Mouse (Mus musculus) hindbrain, embryonic 10.5 days (tissue): ENCODE measurements around the gene Hcar1. TPM values are rescaled to one million over a fixed set of nuclear protein-coding genes. Genes with fewer than 3 reads are reported as not detected.

Experiments
- DNase-seq: peaks from one replicate; pipeline ENCODE4 v3.0.0-alpha.2; 2017; ENCODE audit warnings: low spot score
- H3K27ac ChIP-seq: fragments of 300-500 bp; sonication (generic); 2 replicates; pipeline ENCODE4 v1.5.1; 2016; ENCODE audit warnings: mild to moderate bottlenecking, moderate library complexity
- H3K27me3 ChIP-seq: fragments of 300-500 bp; sonication (generic); 2 replicates; pipeline ENCODE4 v1.6.1; 2016; ENCODE audit warnings: mild to moderate bottlenecking; ENCODE audit not compliant: poor library complexity, insufficient read depth, severe bottlenecking
- H3K36me3 ChIP-seq: fragments of 300-500 bp; sonication (generic); 2 replicates; pipeline ENCODE4 v1.6.1; 2016; ENCODE audit warnings: mild to moderate bottlenecking, moderate library complexity
- H3K4me1 ChIP-seq: fragments of 300-500 bp; sonication (generic); replicated peaks from 2 replicates; pipeline ENCODE4 v1.6.1; 2016; ENCODE audit warnings: mild to moderate bottlenecking
- H3K4me3 ChIP-seq: fragments of 300-500 bp; sonication (generic); 2 replicates; pipeline ENCODE4 v1.5.1; 2016; ENCODE audit warnings: mild to moderate bottlenecking, moderate library complexity
- H3K9me3 ChIP-seq: fragments of 300-500 bp; sonication (generic); 2 replicates; pipeline ENCODE4 v1.6.1; 2016; ENCODE audit warnings: mild to moderate bottlenecking, moderate library complexity
- WGBS: fragments of 180-500 bp; shearing (Covaris S2); methylation state at CpG from one replicate; pipeline ENCODE4 v1.1.7; 2016; 5-methylcytosine and 5-hydroxymethylcytosine counted together
- polyA plus RNA-seq: library from polyadenylated mRNA; unstranded; fragments of >200 nt; fragmentation: Nextera tagmentation; extraction: Ambion mirVana; gene quantifications from 2 replicates; pipeline ENCODE4 v1.2.1, GENCODE M21; 2016

The Hcar1 gene
- polyA plus RNA-seq, 1 experiment from 2014 or later, result not detected

DNA sequence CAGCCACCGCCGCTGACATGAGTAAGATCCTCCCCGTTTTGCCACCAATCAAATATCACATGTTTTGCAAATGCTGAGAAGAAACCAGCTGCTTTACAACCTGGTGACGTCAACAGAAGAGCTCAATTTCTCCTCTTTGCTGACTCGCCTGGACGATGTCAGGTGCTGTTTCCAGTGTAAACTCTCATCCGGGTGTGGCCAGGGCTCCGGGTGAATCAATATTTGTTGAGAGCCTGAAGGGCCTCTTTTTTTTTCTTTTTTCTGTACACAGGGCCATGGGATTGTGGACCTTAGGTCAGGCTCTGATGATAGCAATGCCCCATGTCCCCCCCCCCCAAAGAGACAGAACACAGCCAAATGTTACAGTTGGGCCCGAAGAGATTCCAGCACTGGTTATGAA lies 25.3 kb downstream of the Hcar1 start:
- Histone ChIP-seq H3K36me3 (no peaks in the 10 kb centered on the region), H3K9me3 (no peaks in the 10 kb centered on the region), H3K4me1 (0 out of 2 replicates have a peak, but pooled peaks cover 4% of the 10 kb centered on the region), H3K4me3 (no peak overlapping the region), H3K27ac (no peak overlapping the region), H3K27me3 (no peaks in the 10 kb centered on the region)
- WGBS, result 87% methylated on average over 9 of the region's 9 CpGs
- no peak for DNase-seq

DNA sequence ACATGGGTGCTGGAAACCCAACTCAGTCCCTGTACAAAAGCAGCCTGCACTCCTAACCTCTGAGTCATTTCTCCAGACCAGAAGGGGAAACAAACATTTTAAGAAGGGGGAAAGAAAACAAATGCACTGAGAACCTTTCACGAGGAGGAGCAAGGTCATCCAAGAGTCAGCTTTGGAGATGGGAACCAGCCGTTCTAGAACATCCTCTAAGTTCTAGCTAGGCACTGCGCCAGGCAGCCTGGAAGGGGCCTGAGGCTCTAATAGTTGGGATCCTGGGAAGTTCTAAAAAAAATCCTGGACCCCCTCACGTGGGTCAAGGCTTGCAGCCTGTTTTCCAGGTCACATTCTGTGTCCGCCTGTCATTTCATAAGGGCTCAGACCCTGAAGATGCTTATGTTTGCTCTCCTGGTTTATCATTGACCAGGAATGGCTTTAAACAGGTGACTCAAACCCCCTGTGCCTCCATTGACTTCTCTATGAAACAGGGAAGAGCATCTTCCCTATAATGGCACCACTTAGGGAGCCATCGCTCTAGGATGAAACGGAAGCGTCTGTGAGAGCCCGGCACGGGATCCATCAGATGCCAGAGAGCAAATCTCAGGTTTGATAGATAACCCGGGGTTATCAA lies 25.8 kb downstream of the Hcar1 start:
- Histone ChIP-seq H3K27me3 (no peaks in the 10 kb centered on the region), H3K27ac (no peak overlapping the region), H3K9me3 (no peaks in the 10 kb centered on the region), H3K4me1 (0 out of 2 replicates have a peak, but pooled peaks cover 1% of the 10 kb centered on the region), H3K36me3 (no peaks in the 10 kb centered on the region), H3K4me3 (no peak overlapping the region)
- DNase-seq, result no peak
- 88% methylated on average over 11 of the region's 11 CpGs for WGBS

- no peaks in the 10 kb centered on the region for H3K36me3 ChIP-seq
- DNase-seq, result no peak
Observed at GRCm38 (mm10) chr5:123851398-123851797, 28.4 kb downstream of the Hcar1 start.

DNA sequence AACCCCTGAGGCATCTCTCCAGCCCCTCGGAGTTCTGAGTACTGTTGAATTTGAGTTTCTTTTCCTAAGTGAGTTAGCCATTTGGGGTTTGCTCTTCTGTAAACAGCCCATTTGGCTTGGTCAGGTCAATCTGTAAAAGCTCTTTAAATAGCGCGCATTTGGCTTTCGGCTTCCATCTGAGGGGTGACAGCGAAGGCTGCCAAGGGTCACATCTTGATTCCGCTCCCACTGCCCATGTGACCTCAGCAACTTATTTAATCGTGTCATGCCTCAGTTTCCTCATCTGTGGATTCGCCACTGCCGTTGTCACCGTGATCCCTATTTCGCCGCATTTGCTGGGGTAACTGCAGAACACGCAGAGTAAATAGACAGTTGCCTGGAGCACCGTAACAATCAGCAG lies 35.5 kb downstream of the Hcar1 start:
- Histone ChIP-seq H3K4me1 (no peaks in the 10 kb centered on the region), H3K36me3 (no peaks in the 10 kb centered on the region), H3K9me3 (no peaks in the 10 kb centered on the region), H3K27me3 (no peaks in the 10 kb centered on the region), H3K27ac (no peak overlapping the region), H3K4me3 (no peak overlapping the region)
- DNase-seq, result no peak
- 92% methylated on average over 14 of the region's 14 CpGs for WGBS

More at GRCm38 (mm10) chr5:123851398-123851797, 28.4 kb downstream of the Hcar1 start:
- no peak overlapping the region for H3K27ac ChIP-seq
- H3K4me3 ChIP-seq, result no peak overlapping the region
- no peaks in the 10 kb centered on the region for H3K9me3 ChIP-seq
- H3K4me1 ChIP-seq, result no peaks in the 10 kb centered on the region
- H3K27me3 ChIP-seq, result no peaks in the 10 kb centered on the region
- 70% methylated on average over 2 of the region's 2 CpGs for WGBS

- no peaks in the 10 kb centered on the region for H3K27me3 ChIP-seq
- H3K27ac ChIP-seq, result no peak overlapping the region
- no peaks in the 10 kb centered on the region for H3K36me3 ChIP-seq
- H3K4me3 ChIP-seq, result no peak overlapping the region
- no peaks in the 10 kb centered on the region for H3K4me1 ChIP-seq
- DNase-seq, result no peak
- no peaks in the 10 kb centered on the region for H3K9me3 ChIP-seq
- 45% methylated on average over 4 of the region's 4 CpGs for WGBS
Observed at GRCm38 (mm10) chr5:123843816-123844215, 36.0 kb downstream of the Hcar1 start.

- no peaks in the 10 kb centered on the region for H3K4me1 ChIP-seq
- H3K4me3 ChIP-seq, result no peak overlapping the region
- H3K27me3 ChIP-seq, result no peaks in the 10 kb centered on the region
- no peak overlapping the region for H3K27ac ChIP-seq
- WGBS, result 73% methylated on average over 3 of the region's 3 CpGs
- no peaks in the 10 kb centered on the region for H3K36me3 ChIP-seq
- no peaks in the 10 kb centered on the region for H3K9me3 ChIP-seq
- DNase-seq, result no peak
Observed at GRCm38 (mm10) chr5:123842935-123843282, 36.9 kb downstream of the Hcar1 start.

GRCm38 (mm10) chr5:123842221-123842934 lies 37.4 kb downstream of the Hcar1 start:
- DNase-seq, result no peak
- Histone ChIP-seq H3K9me3 (no peaks in the 10 kb centered on the region), H3K4me1 (peaks cover 5% of the 10 kb centered on the region; the same call in 1 of the 2 replicates), H3K4me3 (no peak overlapping the region), H3K27me3 (no peaks in the 10 kb centered on the region), H3K36me3 (no peaks in the 10 kb centered on the region), H3K27ac (no peak overlapping the region)
- 76% methylated on average over 11 of the region's 11 CpGs for WGBS

DNA sequence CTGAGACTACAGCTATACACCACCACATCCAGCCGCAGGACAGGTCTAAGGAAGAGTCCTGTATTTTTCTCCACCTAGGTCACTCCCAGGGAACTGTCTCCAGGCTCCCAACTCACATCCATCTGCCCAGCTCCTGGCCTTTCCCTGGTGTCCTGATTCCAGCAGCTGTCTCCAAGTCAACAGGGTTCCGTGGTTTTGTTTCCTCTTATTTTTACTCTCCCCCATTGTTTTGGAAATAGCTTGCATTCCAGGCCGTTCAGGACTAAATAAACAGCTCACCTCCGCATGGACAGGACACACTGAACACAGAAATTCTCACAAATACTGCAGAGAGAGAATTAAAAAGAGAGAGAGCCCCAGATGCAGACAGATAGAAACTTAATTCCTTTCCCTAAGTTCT lies 42.4 kb downstream of the Hcar1 start:
- WGBS, result 42% methylated on average over 4 of the region's 4 CpGs

DNA sequence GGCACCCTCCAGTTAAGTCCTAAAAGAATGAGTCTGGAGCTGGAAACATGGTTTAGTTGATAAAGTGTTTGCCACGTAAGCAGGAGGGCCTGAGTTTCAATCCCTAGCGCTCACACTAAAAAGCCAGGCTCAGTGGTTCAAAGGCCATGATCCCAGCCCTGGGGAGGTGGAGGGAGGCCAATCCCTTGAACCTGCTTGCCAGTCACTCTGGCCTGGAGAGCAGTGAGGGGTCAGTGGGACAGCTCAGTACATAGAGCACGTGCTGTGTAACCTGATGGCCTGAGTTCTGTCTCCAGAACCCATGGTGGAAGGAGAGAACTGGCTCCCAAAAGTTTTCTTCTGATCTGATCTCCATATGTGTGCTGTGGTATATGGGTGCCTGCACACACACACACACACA lies 45.0 kb downstream of the Hcar1 start:
- Histone ChIP-seq H3K4me1 (peaks cover 9% of the 10 kb centered on the region), H3K4me3 (no peak overlapping the region), H3K9me3 (no peaks in the 10 kb centered on the region), H3K27ac (no peak overlapping the region), H3K27me3 (no peaks in the 10 kb centered on the region), H3K36me3 (no peaks in the 10 kb centered on the region)
- 78% methylated on average over 3 of the region's 3 CpGs for WGBS
- DNase-seq, result no peak

More for the DNA sequence above, 42.4 kb downstream of the Hcar1 start:
- Histone ChIP-seq H3K36me3 (no peaks in the 10 kb centered on the region), H3K4me3 (no peak overlapping the region), H3K9me3 (no peaks in the 10 kb centered on the region), H3K27me3 (no peaks in the 10 kb centered on the region), H3K4me1 (peaks cover 9% of the 10 kb centered on the region), H3K27ac (no peak overlapping the region; the same call in 1 of the 2 replicates)
- no peak for DNase-seq

DNA sequence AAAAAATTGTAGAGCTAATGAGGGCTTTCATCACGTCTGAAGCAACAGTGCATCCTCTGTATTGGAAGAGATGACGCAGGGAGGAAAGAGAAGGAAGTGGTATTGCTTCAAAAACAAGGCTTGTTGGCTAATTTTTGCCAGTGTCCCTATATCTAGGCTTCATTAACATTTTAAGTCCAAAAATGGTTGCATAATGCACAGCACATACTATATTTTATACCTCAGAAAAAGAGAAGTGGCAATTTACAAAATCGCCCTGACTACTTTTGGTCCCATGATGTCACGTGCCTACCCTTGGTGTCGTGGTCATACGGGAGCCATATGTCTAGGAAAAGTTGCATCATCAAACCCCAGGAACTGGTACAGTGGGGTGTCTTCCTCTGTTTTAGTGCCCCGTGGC lies 47.5 kb downstream of the Hcar1 start:
- Histone ChIP-seq H3K9me3 (no peaks in the 10 kb centered on the region), H3K27ac (no peak overlapping the region), H3K4me3 (no peak overlapping the region), H3K4me1 (peaks cover 3% of the 10 kb centered on the region), H3K27me3 (no peaks in the 10 kb centered on the region), H3K36me3 (0 out of 2 replicates have a peak, but pooled peaks cover 2% of the 10 kb centered on the region)
- 90% methylated on average over 7 of the region's 7 CpGs for WGBS
- no peak for DNase-seq

DNA sequence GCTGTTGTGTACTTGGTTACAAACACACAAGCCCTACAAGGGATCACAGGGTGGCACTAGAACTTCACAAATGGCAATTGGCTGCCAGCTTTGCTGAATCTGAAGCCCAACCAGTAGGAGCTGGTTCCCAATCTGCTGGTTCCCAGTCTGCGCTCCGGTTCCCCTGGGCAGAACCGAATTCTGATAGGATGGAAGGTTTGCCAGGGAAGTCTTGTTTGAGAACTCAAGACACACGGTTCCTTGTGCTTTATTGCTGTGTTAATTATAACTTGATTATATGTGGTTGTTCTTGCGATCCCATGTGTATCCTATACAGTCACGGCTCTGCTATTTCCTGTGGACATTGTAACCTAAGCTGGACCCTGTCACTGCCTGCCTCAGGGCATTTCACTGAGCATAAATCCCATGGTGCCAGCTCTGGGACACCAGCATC lies 52.1 kb downstream of the Hcar1 start:
- no peak for DNase-seq
- WGBS, result 81% methylated on average over 6 of the region's 6 CpGs
- no peak overlapping the region for H3K4me3 ChIP-seq
- H3K36me3 ChIP-seq, result peaks cover 12% of the 10 kb centered on the region
- H3K27ac ChIP-seq, result no peak overlapping the region
- no peaks in the 10 kb centered on the region for H3K9me3 ChIP-seq
- H3K4me1 ChIP-seq, result no peaks in the 10 kb centered on the region
- H3K27me3 ChIP-seq, result no peaks in the 10 kb centered on the region
